Mouse (Mus musculus): Measurements from ENCODE around the gene Srgap1.

DNA sequence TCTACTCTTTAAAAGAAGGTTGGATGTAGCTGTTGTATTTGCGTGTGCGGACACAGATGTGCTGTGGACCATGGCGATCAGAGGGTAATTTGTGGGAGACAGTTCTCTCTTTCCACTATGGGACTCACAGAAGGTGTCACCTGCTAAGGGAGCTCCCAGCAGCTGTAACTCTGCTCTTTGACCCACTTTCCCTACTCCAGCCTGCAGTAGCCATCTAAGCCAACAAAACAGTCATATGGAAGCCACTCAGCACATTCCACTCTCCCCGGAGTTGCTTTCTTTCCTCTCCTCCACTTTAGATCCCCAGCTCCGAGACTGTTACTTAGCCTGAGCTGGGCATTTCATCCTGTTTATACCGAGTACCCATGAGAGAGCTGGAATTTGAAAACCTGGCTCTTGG lies 71.8 kb downstream of the Srgap1 start:
- TF ChIP-seq GATA1 (IDR thresholded peaks at IDR 0.05; ENCODE audit: borderline replicate concordance, low read length) (no peak), FLI1 (IDR thresholded peaks at IDR 0.05; ENCODE audit: low read length) (no peak)
